Mouse (Mus musculus) v-Abl transformed pro-B cells (cell line): ENCODE data around the gene Wnt5b.

Experiments used
- in situ Hi-C, 2 experiments: fragments of 400-800 bp; cut with MboI; formaldehyde crosslinking; loops; one replicate each; pipeline ENCODE4 v1.15.1; 2025; ENCODE audit not compliant: unreplicated experiment in 2 of 2

Gene Wnt5b

GRCm38 (mm10) chr6:119487619-119488018 is 56.5 kb downstream of the Wnt5b start:
- in situ Hi-C loops: loop anchor here (5.0 to 25.0 kb wide), 7 partner anchors 225 to 975 kb away; partner anchors contain the start of genes Il17ra (in 1 of the 2) and Wnk1 (in 1 of the 2)

- in situ Hi-C loops: loop anchor here (5.0 to 25.0 kb wide), 7 partner anchors 225 to 975 kb away; partner anchors contain the start of genes Il17ra (in 1 of the 2) and Wnk1 (in 1 of the 2)
These were observed 57.1 kb downstream of the Wnt5b start for GRCm38 (mm10) chr6:119487085-119487458.

GRCm38 (mm10) chr6:119486381-119487084 is 57.6 kb downstream of the Wnt5b start:
- in situ Hi-C loops: loop anchor here (5.0 to 25.0 kb wide), 7 partner anchors 226 to 976 kb away; partner anchors contain the start of genes Il17ra (in 1 of the 2) and Wnk1 (in 1 of the 2)

GRCm38 (mm10) chr6:119485486-119485885 is 58.7 kb downstream of the Wnt5b start:
- in situ Hi-C loops: loop anchor here (5.0 to 25.0 kb wide), 7 partner anchors 227 to 977 kb away; partner anchors contain the start of genes Il17ra (in 1 of the 2) and Wnk1 (in 1 of the 2)

- in situ Hi-C loops: loop anchor here (5.0 to 25.0 kb wide), 5 partner anchors 504 to 979 kb away; partner anchors contain the start of genes Il17ra (in 1 of the 2) and Wnk1 (in 1 of the 2)
These were observed 61.1 kb downstream of the Wnt5b start for GRCm38 (mm10) chr6:119482958-119483600.

- in situ Hi-C loops: loop anchor here (5.0 to 25.0 kb wide), 5 partner anchors 505 to 980 kb away; partner anchors contain the start of genes Il17ra (in 1 of the 2) and Wnk1 (in 1 of the 2)
These were observed 62.3 kb downstream of the Wnt5b start for GRCm38 (mm10) chr6:119481741-119482390.

GRCm38 (mm10) chr6:119480706-119481331 is 63.3 kb downstream of the Wnt5b start:
- in situ Hi-C loops: loop anchor here (5.0 to 25.0 kb wide), 5 partner anchors 506 to 981 kb away; partner anchors contain the start of genes Il17ra (in 1 of the 2) and Wnk1 (in 1 of the 2)

- in situ Hi-C loops: loop anchor here (5.0 to 25.0 kb wide), 5 partner anchors 507 to 982 kb away; partner anchors contain the start of genes Il17ra (in 1 of the 2) and Wnk1 (in 1 of the 2)
These were observed 64.1 kb downstream of the Wnt5b start for GRCm38 (mm10) chr6:119479876-119480705.

GRCm38 (mm10) chr6:119479343-119479875 is 64.7 kb downstream of the Wnt5b start, which contains the start of gene Fbxl14:
TSS of gene Fbxl14 (plus strand) at chr6:119479668.
- in situ Hi-C loops: loop anchor here in 1 of 2 experiments (25.0 kb wide), 2 partner anchors 508 to 983 kb away; partner anchors contain the start of gene Il17ra

- in situ Hi-C loops: loop anchor here in 1 of 2 experiments (25.0 kb wide), 2 partner anchors 509 to 984 kb away; partner anchors contain the start of gene Il17ra
These were observed 65.4 kb downstream of the Wnt5b start for GRCm38 (mm10) chr6:119478560-119479342.

- in situ Hi-C loops: loop anchor here in 1 of 2 experiments (25.0 kb wide), 2 partner anchors 510 to 985 kb away; partner anchors contain the start of gene Il17ra
These were observed 66.3 kb downstream of the Wnt5b start for GRCm38 (mm10) chr6:119477686-119478310.

GRCm38 (mm10) chr6:119475988-119476387 is 68.2 kb downstream of the Wnt5b start:
- in situ Hi-C loops: loop anchor here in 1 of 2 experiments (25.0 kb wide), 2 partner anchors 511 to 986 kb away; partner anchors contain the start of gene Il17ra

- in situ Hi-C loops: no loop called here
These were observed 70.2 kb downstream of the Wnt5b start for GRCm38 (mm10) chr6:119473992-119474391.

- in situ Hi-C loops: no loop called here
These were observed 70.7 kb downstream of the Wnt5b start for GRCm38 (mm10) chr6:119473446-119473845.

- in situ Hi-C loops: no loop called here
These were observed 71.4 kb downstream of the Wnt5b start for GRCm38 (mm10) chr6:119472705-119473104.

GRCm38 (mm10) chr6:119472135-119472534 is 72.0 kb downstream of the Wnt5b start:
- in situ Hi-C loops: no loop called here

- in situ Hi-C loops: no loop called here
These were observed 73.4 kb downstream of the Wnt5b start for GRCm38 (mm10) chr6:119470777-119471176.
